Mouse (Mus musculus): ENCODE measurements around the gene Dnase2a. TPM values are rescaled to one million over a fixed set of nuclear protein-coding genes. Genes with fewer than 3 reads are reported as not detected.

Gene Dnase2a
- total RNA-seq, 2 experiments from 2014 or later = 6.1 to 6.8 TPM

DNA sequence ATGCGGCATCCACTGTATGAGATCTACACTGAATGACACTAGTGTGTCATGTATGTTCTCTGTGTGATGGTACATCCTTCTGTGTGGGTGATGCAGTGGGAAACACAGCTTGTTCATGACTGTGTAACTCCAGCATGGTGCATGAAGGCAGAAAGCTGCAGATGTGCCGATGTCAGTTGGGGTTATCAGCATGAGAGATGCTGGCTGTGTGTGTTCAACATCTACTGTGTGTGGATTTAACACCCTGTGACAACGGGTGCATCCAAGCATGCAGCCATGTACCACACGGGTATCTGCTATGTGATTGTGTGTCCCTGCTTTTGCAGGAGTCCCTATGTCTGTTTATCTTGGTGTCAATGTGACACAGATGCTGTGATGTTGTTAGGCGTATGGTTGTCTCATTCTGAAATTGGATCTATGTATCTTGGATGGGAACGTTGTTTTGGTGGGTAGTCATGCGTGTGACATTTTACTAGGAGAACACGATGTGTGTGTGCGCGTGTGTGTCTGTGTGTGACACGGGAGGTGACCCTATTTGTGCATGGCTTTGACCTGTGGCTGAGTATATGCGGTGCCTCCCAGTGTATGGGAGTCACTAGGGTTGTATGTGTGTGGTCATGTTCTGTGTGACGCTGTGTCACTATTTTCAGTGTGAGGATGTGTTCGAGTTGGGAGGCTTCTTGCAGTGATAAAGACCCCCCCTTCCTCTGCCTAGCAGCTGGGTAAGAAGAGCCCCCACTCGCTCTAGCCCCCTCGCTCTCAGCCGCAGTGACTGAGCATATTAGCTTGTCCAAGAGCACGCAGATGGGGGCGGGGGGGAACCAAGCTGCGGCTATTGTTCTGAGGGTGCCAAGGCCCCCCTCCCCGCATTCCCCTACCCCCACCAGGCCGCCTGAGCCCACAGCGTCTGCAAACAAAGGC is 27.9 kb downstream of the Dnase2a start:
- no peak for DNase-seq (ENCODE audit: low spot score)

- DNase-seq (ENCODE audit: low spot score) = peak; percentile 22
Observed at GRCm38 (mm10) chr8:84936962-84937546, 28.7 kb downstream of the Dnase2a start, which contains the start of gene Mast1. Gene Mast1, minus strand, starts transcription at chr8:84937359.

DNA sequence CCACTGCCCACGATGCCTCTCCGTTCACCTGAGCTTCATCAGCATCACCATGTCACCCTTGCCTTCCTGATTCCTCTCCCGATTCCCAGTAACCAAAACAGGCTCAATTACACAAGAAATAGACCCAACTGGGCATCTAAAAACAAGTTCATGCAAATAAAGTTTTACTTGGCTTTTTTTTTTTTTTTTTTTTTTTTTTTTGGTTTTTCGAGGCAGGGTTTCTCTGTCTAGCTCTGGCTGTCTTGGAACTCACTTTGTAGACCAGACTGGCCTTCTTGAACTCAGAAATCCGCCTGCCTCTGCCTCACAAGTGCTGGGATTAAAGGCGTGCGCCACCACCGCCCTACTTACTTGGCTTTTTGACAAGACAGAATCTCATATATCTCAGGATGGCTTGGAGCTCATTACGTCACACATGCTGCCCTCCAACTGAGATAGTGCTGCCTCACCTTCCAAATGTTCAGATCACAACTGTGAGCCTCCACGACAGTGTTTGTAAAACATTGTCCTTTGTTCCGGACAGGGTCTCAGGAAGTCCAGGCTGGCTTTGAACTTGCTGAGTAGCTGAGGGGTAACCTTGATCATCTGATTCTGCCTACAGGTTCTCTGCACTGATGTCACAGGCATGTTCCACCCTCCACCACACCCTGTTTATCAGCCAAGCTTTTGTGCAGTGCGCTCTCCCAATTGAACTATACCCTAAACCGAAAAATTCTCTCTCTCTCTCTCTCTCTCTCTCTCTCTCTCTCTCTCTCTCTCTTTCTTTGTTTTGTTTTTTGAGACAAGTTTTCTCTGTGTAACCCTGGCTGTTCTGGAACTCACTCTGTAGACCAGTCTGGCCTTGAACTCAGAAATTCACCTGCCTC is 29.5 kb downstream of the Dnase2a start:
- no peak for DNase-seq (ENCODE audit: low spot score)

DNA sequence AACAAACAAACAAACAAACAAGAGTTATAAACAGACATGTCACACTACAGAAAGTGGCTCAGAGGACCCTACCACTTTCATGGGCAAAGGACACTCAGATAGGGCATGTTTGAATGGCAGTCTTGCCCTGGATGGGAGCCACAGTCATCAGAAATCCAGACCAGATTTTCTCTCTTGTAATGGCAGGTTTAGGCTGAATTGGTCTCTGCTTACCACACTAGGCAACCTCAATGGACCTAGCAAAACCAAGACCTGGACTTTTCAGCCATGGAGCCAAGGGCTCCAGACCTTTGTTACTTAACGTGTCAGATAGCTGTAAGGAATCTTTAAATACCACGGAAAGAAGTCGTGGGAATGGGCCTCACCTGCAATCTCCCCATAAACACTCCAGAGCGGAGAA is 35.3 kb downstream of the Dnase2a start:
- DNase-seq (ENCODE audit: low spot score) = no peak

- DNase-seq (ENCODE audit: low spot score) = no peak
Observed at GRCm38 (mm10) chr8:84944478-84945160, 36.3 kb downstream of the Dnase2a start.

GRCm38 (mm10) chr8:84945235-84945632 is 36.9 kb downstream of the Dnase2a start:
- no peak for DNase-seq (ENCODE audit: low spot score)

- DNase-seq (ENCODE audit: low spot score) = no peak
Observed at GRCm38 (mm10) chr8:84945633-84946527, 37.5 kb downstream of the Dnase2a start.

DNA sequence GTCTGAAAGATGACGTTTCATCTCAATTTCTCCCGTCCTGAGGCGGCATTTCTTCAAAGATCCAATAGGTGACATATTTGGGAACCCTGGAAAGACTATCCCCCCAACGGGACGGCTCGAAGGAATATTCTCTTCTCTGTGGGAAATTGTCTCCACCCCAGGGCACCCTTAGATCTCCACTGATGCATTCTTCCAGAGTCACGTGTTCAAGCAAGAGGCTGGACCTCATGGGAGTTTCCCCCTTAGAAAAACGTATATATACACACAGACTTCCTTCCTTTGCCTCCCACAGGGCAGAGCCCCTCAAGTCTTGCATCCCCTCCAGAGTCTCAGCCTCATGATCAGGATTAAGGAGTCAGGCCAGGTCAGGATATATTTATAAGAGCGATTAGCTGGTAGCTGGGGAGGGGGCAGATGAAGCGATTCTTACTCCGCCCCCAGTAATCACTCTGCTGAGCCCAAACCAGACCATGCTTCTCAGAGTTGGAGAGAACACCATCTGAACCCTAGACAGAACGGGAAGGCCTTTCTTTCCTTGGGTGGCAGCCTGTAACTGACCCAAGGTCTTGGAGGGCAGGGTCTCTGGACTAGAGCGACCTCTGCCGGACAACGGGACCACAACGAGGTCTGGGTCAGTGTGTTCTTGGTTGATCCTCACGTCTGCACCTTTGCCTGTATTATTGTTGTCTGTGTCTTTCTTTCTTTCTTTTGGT is 38.3 kb downstream of the Dnase2a start, which contains the start of gene Rtbdn:
Gene Rtbdn, plus strand, starts transcription at position 464 of the 713 bp plus-strand sequence.
- DNase-seq (ENCODE audit: low spot score) = no peak

DNA sequence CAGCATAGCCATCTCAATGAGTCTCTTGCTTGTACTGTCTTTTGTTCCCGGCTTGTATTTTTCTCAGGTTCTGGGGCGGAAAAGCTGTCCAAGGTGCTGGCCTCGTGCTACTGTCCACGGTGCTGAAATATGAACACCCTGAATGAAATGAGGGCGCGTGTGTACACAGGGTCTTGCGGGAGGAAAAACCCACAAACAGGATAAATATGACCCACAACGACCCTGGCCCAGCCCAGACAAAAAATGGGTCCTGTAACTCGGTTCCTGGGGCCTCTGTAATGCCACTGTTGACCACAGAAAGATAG is 38.8 kb downstream of the Dnase2a start:
- no peak for DNase-seq (ENCODE audit: low spot score)

GRCm38 (mm10) chr8:84949753-84950152 is 41.4 kb downstream of the Dnase2a start:
- DNase-seq (ENCODE audit: low spot score) = no peak

DNA sequence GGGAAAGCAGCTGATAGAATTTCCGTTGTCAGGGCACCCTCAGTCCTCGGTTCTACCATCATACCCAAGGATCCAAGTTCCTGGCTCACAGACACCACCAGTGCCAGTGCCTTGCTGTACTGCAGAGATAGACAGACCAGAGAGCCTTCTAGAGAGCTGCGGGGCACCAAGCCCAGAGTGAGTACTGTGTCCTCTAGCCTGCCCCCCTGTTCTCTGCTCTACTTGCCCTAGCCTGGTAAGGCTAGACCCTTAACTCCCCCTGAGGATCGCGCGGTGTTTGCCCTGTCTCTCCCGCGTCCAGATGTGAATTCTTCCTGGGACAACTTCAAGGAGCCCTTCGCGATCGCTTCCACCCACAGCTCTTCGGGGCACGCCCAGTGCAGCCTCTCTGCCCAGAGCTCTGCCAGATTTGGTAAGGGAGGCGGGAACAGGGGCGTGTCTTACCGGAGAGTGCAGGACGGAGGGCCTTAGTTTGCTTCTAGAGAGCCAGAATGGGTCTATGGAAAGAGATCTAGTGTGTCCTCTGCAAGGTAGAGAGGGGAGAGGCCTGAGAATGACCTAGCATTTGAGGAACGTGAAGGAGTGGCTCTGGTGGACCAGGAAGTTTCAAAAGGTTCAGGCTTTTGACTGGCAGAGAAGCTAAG is 44.4 kb downstream of the Dnase2a start:
- DNase-seq (ENCODE audit: low spot score) = peak; percentile 47

DNA sequence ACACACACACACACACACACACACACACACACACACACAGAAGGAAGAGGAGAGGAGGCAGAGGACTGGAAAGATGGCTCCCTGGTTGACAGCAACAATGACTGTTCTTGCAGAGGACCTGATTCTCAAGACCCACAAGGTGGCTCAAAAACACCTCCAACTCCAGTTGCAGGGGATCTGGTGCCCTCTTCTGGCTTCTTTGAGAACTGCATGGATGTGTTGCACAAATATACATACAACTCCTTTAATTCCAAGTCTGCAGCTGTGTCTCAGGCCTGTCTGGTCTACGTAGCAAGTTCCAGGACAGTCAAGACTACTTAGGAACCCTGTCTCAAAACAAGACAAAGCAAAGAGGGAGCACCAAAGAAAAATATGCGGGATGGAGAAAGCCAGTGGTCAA is 48.4 kb downstream of the Dnase2a start:
- peak; percentile 61 for DNase-seq (ENCODE audit: low spot score)

DNA sequence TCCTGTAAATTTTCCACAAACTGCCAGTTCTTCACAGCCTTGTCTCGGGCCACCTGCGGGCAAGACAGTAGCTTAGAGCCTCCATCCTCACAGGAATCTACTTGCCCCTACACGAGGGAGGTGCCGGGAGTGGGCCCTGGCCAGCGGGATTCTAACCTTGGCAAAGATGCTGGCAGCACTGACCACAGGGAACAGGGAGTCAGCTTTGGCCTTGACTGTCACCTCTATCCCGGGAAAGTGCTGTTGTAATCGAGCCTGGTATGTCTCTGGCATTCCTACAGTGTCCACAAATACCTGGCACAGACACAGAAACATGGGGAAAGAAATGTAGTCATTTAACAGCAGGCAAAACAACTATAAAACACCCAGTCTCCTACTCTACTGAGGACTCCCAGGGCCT is 51.5 kb downstream of the Dnase2a start:
- no peak for DNase-seq (ENCODE audit: low spot score)

- no peak for DNase-seq (ENCODE audit: low spot score)
Observed at GRCm38 (mm10) chr8:84963952-84964351, 55.6 kb downstream of the Dnase2a start.

DNA sequence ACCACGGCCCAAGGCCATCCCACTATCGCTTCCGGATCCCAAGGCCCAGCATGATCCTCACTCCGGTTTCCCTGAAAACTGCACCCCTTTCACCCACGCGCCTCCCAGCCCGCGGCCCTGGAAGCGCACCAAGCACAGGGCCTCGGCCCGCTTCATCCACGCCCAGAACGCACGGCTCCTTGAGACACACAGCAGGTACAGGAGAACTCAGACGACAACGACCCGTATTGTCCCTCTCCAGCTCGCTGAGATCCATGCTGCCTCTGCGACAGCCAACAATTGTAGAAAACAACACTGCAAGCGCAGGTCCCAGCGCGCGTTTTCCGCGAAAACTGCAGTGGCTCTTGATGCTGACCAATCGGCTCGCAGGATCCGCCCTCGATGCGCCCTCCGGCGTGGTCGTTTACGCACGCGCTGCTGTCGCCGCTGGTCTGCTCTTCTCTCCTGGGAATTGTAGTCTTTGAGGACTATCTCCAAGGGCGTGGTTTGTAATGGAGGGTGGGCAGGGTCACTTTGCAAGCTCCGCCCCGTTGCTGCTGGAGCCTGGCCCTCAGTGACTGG is 57.5 kb downstream of the Dnase2a start:
- peak; percentile 94 for DNase-seq (ENCODE audit: low spot score)

DNA sequence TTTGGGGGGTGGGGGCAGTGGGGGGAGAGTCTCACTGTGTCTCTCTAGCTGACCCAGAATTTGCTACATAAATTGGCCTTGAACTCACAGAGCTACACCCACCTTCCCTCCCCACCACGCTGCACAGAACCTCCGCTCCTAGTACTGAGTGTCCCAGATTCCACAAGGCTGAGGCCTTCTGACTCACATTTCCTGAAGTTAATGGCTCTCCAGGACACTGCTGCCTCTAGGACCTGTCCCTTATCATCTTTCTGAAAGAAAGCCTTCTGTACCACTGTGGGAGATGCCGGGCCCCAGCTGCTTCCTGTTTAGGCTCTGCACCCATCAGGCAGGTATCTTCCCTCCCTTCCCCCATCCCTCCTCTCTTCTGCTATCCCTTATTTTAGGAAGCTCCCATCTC is 58.2 kb downstream of the Dnase2a start:
- DNase-seq (ENCODE audit: low spot score) = no peak

GRCm38 (mm10) chr8:84967532-84968304 is 59.4 kb downstream of the Dnase2a start:
- no peak for DNase-seq (ENCODE audit: low spot score)

DNA sequence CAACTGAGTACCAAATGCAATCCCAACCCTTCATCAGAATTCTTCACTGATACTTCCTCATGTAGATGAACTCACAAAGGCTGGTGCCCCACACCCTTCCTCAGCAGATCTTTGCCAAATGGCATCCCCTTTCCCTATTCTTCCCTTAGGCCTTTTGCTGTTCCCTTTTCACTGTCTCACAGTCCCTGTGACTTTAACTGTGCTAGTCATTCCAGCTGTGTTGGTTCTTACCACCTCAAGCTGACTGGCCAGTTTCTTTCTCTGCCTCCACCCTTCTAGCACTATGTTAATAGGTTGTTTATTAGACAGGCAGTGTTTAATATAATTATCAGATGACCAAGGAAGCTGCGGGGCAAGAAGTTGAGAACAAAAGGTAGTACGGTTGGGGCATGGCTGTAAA is 60.3 kb downstream of the Dnase2a start:
- DNase-seq (ENCODE audit: low spot score) = no peak

Data from gastrocnemius, adult 18-20 months (tissue).